Mouse (Mus musculus): Measurements from ENCODE around the gene Armh3. TPM values are rescaled to one million over a fixed set of nuclear protein-coding genes. Genes with fewer than 3 reads are reported as not detected.

The Armh3 gene
- polyA plus RNA-seq, 1 experiment, result 16.2 TPM

GRCm38 (mm10) chr19:45817816-45818490, 180.3 kb downstream of the Armh3 start:
- 0 out of 2 replicates have a peak overlapping the region, but pooled peaks have one; percentile 25 for H3K27ac ChIP-seq (ENCODE audit: insufficient read depth, low read length)

GRCm38 (mm10) chr19:45816727-45817126, 181.6 kb downstream of the Armh3 start:
- no peak for TF ChIP-seq CTCF (IDR thresholded peaks at IDR 0.05; ENCODE audit: extremely low read depth, insufficient read depth, low read length)
- TF ChIP-seq POLR2A (IDR thresholded peaks at IDR 0.05; ENCODE audit: extremely low read depth, insufficient read depth, low read length), result no peak
- H3K27ac ChIP-seq (ENCODE audit: insufficient read depth, low read length), result no peak overlapping the region
- H3K4me3 ChIP-seq (ENCODE audit: insufficient read depth, low read length), result no peak overlapping the region; the same call in 1 of the 2 replicates
- H3K4me1 ChIP-seq (ENCODE audit: control insufficient read depth, insufficient read depth, low read length), result peaks cover 6% of the 10 kb centered on the region

More at GRCm38 (mm10) chr19:45817816-45818490, 180.3 kb downstream of the Armh3 start:
- Histone ChIP-seq H3K4me1 (ENCODE audit: control insufficient read depth, insufficient read depth, low read length) (peaks cover 4% of the 10 kb centered on the region), H3K4me3 (ENCODE audit: insufficient read depth, low read length) (no peak overlapping the region)
- TF ChIP-seq CTCF (IDR thresholded peaks at IDR 0.05; ENCODE audit: extremely low read depth, insufficient read depth, low read length) (no peak), POLR2A (IDR thresholded peaks at IDR 0.05; ENCODE audit: extremely low read depth, insufficient read depth, low read length) (no peak)

- H3K4me1 ChIP-seq (ENCODE audit: control insufficient read depth, insufficient read depth, low read length), result peaks cover 6% of the 10 kb centered on the region
- H3K4me3 ChIP-seq (ENCODE audit: insufficient read depth, low read length), result peak within 1 kb of the TSS; percentile 72
- TF ChIP-seq CTCF (IDR thresholded peaks at IDR 0.05; ENCODE audit: extremely low read depth, insufficient read depth, low read length) (no peak), POLR2A (IDR thresholded peaks at IDR 0.05; ENCODE audit: extremely low read depth, insufficient read depth, low read length) (0 out of 2 replicates have a peak, but pooled peaks have one; percentile 20)
- peak within 1 kb of the TSS; percentile 86 for H3K27ac ChIP-seq (ENCODE audit: insufficient read depth, low read length)
These were observed 182.4 kb downstream of the Armh3 start, which contains the start of gene Kcnip2 for GRCm38 (mm10) chr19:45815831-45816405. Gene Kcnip2 (minus strand): TSS chr19:45816061.

- peaks cover 6% of the 10 kb centered on the region for H3K4me1 ChIP-seq (ENCODE audit: control insufficient read depth, insufficient read depth, low read length)
- TF ChIP-seq POLR2A (IDR thresholded peaks at IDR 0.05; ENCODE audit: extremely low read depth, insufficient read depth, low read length) (no peak), CTCF (IDR thresholded peaks at IDR 0.05; ENCODE audit: extremely low read depth, insufficient read depth, low read length) (no peak)
- H3K4me3 ChIP-seq (ENCODE audit: insufficient read depth, low read length), result peak overlapping the region; percentile 72
- H3K27ac ChIP-seq (ENCODE audit: insufficient read depth, low read length), result peak overlapping the region; percentile 86
These were observed 183.1 kb downstream of the Armh3 start for GRCm38 (mm10) chr19:45815170-45815569.

- no peak overlapping the region for H3K27ac ChIP-seq (ENCODE audit: insufficient read depth, low read length)
- H3K4me1 ChIP-seq (ENCODE audit: control insufficient read depth, insufficient read depth, low read length), result peaks cover 6% of the 10 kb centered on the region
- H3K4me3 ChIP-seq (ENCODE audit: insufficient read depth, low read length), result peak overlapping the region; percentile 72
- TF ChIP-seq CTCF (IDR thresholded peaks at IDR 0.05; ENCODE audit: extremely low read depth, insufficient read depth, low read length), result no peak
- TF ChIP-seq POLR2A (IDR thresholded peaks at IDR 0.05; ENCODE audit: extremely low read depth, insufficient read depth, low read length), result no peak
These were observed 184.5 kb downstream of the Armh3 start for GRCm38 (mm10) chr19:45813801-45814200.

DNA sequence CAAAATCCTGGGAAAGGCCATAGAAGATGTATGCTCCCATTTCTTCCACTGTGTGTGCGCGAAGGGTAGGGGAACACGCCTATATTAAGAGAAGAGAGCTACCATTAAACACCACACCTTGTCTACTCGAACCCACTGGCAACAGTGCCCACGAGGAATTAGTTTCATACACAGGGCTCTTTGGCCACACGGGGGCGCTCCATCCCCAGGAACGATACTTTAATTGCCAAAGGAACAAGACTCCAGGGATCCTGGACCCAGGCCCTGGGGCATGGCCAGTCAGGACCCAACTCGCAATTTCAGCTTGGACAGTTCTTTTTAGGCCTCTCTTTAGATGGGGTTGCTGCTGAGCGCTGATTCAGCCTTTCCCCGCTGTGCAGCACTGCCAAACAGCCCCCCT, 185.0 kb downstream of the Armh3 start:
- Histone ChIP-seq H3K4me1 (ENCODE audit: control insufficient read depth, insufficient read depth, low read length) (peaks cover 6% of the 10 kb centered on the region), H3K4me3 (ENCODE audit: insufficient read depth, low read length) (no peak overlapping the region), H3K27ac (ENCODE audit: insufficient read depth, low read length) (no peak overlapping the region)
- TF ChIP-seq POLR2A (IDR thresholded peaks at IDR 0.05; ENCODE audit: extremely low read depth, insufficient read depth, low read length) (no peak), CTCF (IDR thresholded peaks at IDR 0.05; ENCODE audit: extremely low read depth, insufficient read depth, low read length) (peak; percentile 78)

DNA sequence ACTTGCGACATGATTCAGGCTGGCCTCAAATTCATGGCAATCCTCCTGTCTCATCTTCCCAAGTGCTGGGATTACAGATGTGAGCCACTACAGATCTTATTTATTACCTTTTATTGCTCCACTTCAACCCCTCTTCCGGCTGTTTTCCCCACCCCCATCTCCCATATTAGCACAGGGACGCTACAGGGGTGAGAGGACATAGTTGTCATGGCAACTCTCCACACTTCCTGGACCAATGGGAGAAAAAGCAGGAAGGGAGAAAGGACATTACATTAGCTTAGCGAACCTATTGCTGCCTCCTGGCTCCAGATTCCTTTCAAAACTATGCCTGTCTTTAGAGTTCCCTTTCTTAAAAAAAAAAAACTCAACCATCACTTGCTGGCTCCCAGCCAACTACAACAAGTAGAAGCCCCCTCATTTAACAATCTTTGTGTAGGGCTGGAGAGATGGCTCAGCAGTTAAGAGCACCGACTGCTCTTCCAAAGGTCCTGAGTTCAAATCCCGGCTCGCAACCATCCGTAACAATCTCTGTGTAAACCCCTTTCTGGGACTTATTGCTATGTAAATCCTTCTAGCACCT, 185.5 kb downstream of the Armh3 start:
- no peak overlapping the region for H3K4me3 ChIP-seq (ENCODE audit: insufficient read depth, low read length)
- H3K27ac ChIP-seq (ENCODE audit: insufficient read depth, low read length), result no peak overlapping the region
- TF ChIP-seq CTCF (IDR thresholded peaks at IDR 0.05; ENCODE audit: extremely low read depth, insufficient read depth, low read length) (no peak), POLR2A (IDR thresholded peaks at IDR 0.05; ENCODE audit: extremely low read depth, insufficient read depth, low read length) (no peak)
- H3K4me1 ChIP-seq (ENCODE audit: control insufficient read depth, insufficient read depth, low read length), result peaks cover 6% of the 10 kb centered on the region

DNA sequence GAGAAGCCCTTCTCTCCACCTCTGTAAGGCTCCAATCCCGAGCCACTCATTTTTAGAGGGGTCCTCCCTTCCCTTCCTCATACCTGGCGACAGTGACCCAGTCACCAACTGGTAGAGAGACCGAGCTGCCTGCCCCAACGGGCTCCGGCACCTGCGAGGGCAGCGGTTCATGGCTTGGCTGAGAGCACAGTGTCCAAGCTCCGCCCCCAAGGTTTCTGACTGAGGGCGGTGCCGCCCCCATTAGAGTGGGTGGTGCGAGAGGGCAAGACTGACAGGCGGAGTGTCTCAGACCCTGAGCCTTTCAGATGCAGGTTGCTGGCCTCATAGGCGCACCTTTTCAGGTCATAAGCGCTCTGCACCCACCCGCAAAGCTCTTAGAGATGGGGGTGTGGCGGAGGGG, 186.2 kb downstream of the Armh3 start:
- H3K27ac ChIP-seq (ENCODE audit: insufficient read depth, low read length), result no peak overlapping the region

GRCm38 (mm10) chr19:45811028-45811674, 187.1 kb downstream of the Armh3 start:
- peaks cover 2% of the 10 kb centered on the region; the same call in 1 of the 2 replicates for H3K4me1 ChIP-seq (ENCODE audit: control insufficient read depth, insufficient read depth, low read length)
- no peak overlapping the region for H3K4me3 ChIP-seq (ENCODE audit: insufficient read depth, low read length)
- TF ChIP-seq CTCF (IDR thresholded peaks at IDR 0.05; ENCODE audit: extremely low read depth, insufficient read depth, low read length), result no peak
- TF ChIP-seq POLR2A (IDR thresholded peaks at IDR 0.05; ENCODE audit: extremely low read depth, insufficient read depth, low read length), result no peak
- no peak overlapping the region for H3K27ac ChIP-seq (ENCODE audit: insufficient read depth, low read length)

More for the DNA sequence above, 186.2 kb downstream of the Armh3 start:
- peaks cover 2% of the 10 kb centered on the region; the same call in 1 of the 2 replicates for H3K4me1 ChIP-seq (ENCODE audit: control insufficient read depth, insufficient read depth, low read length)
- TF ChIP-seq POLR2A (IDR thresholded peaks at IDR 0.05; ENCODE audit: extremely low read depth, insufficient read depth, low read length), result no peak
- no peak for TF ChIP-seq CTCF (IDR thresholded peaks at IDR 0.05; ENCODE audit: extremely low read depth, insufficient read depth, low read length)
- H3K4me3 ChIP-seq (ENCODE audit: insufficient read depth, low read length), result no peak overlapping the region

Data from cortical plate, adult 2 months (tissue).